Mouse (Mus musculus) layer of hippocampus, postnatal 14 days (tissue): Measurements from ENCODE around the gene Xbp1. TPM values are rescaled to one million over a fixed set of nuclear protein-coding genes. Genes with fewer than 3 reads are reported as not detected.
A peak's percentile ranks its signal among the peaks of the same experiment; 100 is the strongest.
"Not testable (repeated sequence)": the region's sequence is repeated elsewhere in the genome, so short reads cannot be mapped to it uniquely, and the experiment has no call there.

Experiments
- DNase-seq, 2 experiments: peaks; one replicate each; pipeline ENCODE4 v3.0.0; 2021 to 2022; ENCODE audit warnings: low spot score in 2 of 2, mixed read lengths in 1 of 2
- long read RNA-seq, 2 experiments: library from polyadenylated mRNA; stranded (forward); transcript quantifications; one replicate each; pipeline ENCODE4 v2.0.0; 2021
- total RNA-seq, 2 experiments: library from RNA; stranded (reverse); gene quantifications; 2 replicates each; pipeline ENCODE4 v1.2.3; 2021

The Xbp1 gene
- 10 to 100 TPM; 72.9 to 88.1 TPM for total RNA-seq
- long read RNA-seq, experiment 1, transcript Xbp1-201 (5 exons, 2,129 nt), result major isoform, 136 of 155 reads
- long read RNA-seq, experiment 1, partial matches to known transcripts, result 4 of 155 reads
- long read RNA-seq, experiment 1, other reads (novel, unspliced or antisense), result 9 of 155 reads
- long read RNA-seq, experiment 2, transcript Xbp1-201 (5 exons, 2,129 nt), result major isoform, 192 of 221 reads
- long read RNA-seq, experiment 2, partial matches to known transcripts, result 9 of 221 reads
- long read RNA-seq, experiment 2, other reads (novel, unspliced or antisense), result 16 of 221 reads

DNA sequence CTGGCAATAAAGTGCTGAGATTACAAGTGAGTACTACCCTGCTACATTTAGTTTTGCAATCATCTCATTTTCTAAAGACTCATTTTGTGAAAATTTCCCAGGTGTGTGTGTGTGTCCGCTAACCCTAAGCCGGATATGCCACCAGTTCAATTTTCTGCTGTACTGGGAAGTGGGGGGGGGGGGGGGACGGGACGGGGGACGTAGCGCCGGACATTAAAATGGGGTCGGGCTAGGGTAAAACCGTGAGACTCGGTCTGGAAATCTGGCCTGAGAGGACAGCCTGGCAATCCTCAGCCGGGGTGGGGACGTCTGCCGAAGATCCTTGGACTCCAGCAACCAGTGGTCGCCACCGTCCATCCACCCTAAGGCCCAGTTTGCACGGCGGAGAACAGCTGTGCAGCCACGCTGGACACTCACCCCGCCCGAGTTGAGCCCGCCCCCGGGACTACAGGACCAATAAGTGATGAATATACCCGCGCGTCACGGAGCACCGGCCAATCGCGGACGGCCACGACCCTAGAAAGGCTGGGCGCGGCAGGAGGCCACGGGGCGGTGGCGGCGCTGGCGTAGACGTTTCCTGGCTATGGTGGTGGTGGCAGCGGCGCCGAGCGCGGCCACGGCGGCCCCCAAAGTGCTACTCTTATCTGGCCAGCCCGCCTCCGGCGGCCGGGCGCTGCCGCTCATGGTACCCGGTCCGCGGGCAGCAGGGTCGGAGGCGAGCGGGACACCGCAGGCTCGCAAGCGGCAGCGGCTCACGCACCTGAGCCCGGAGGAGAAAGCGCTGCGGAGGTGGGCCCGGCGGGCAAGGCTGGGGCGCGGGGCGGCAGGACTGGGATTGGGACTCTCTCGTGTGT, at the start of gene Xbp1:
Gene Xbp1 (plus strand): TSS at position 248 of the 854 bp plus-strand sequence.
- DNase-seq, result peak; percentile 97

DNA sequence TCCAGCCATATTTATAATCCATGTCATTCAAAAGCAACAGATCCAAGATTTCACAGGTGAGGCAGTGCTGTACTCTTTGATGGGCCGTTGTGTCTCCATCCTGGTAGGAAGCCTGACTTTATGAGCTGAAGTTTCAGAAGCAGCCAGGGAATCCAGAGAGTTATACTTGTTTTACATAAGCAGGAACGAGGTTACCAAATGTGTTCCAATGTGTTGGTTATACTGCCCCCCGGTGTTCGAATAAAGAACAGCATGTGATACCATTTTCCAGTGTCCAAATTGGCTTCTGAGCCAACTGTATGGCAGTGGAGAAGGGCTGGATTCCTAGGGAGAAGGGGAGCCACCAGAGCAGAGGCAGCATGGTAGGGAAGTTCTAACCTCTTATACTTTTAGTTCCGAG, 46.3 kb upstream of the Xbp1 start:
- DNase-seq, result peak; percentile 61 to 79

DNA sequence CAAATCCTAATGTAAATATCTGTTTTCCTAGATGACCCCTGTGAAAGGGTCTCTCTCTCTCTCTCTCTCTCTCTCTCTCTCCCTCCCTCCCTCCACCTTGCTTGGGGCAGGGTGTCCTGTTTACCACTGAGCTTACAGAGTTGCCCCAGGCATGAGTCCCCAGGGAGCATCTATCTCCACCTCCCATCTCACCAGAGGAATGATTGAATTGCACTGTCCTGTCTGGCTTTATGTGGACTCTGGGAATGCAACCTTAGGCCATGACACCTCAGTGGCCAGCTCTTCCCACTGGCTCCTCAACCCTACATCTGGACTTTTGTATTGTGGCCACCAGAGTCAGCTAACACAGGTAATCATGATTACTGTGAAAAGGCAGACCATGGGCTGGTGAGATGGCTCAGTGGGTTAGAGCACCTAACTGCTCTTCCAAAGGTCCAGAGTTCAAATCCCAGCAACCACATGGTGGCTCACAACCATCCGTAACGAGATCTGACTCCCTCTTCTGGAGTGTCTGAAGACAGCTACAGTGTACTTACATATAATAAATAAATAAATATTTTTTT, 44.8 kb upstream of the Xbp1 start:
- DNase-seq, result not testable (repeated sequence)

DNA sequence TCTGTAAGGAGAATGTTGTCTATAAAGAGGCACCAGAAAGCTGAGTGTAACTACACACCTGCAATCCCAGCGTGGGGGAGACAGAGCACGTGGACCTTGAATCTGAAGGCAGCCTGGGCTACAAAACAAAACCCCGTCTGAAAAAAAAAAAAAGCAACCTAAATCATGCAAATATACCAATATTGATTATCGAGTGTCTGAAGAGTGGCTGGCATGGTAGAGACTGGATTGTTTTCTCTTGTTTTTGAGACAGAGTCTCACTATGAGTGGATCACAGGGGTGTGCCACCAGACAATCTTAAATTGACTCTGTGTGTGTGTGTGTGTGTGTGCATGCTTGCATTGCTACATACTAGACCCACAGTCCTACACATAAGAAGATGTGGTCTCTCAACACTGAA, 43.7 kb upstream of the Xbp1 start:
- DNase-seq, result no peak

DNA sequence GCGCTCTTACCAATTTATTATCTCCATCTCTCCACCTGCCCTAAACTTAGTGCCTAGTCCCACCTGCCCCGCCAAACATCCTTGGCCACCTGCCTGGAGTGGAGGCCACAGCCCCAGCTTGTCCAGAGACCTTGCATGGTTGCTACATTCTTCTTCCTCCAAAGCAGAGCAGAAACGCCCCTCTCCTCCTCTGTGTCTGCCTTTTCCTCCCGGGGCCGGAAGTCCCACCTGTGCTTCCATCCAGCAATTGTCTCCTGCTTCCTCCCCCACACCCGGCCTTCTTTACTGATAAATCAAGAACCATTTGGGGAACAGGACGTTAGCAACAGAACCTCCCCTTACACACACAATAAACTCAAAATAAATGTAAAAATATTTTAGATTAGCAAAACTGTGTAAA, 42.3 kb upstream of the Xbp1 start:
- DNase-seq, result no peak

DNA sequence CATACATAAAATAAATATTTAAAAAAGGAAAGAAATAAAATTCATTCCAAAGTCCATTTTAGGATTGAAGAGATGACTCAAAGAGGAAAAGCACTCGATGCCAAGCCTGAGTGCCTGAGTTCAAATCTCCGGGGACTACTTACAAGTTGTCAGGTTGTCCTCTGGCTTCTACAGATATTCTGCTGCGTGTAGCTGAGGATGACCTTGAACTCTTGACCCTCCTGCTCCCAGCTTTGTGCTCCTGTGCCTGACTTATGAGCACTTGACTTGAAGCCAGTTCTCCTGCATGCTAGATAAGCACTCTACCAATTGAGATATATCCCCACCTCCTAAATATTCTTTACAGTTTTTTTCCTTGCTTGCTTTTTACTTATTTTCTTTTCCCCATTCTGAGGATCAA, 41.6 kb upstream of the Xbp1 start:
- no peak for DNase-seq

DNA sequence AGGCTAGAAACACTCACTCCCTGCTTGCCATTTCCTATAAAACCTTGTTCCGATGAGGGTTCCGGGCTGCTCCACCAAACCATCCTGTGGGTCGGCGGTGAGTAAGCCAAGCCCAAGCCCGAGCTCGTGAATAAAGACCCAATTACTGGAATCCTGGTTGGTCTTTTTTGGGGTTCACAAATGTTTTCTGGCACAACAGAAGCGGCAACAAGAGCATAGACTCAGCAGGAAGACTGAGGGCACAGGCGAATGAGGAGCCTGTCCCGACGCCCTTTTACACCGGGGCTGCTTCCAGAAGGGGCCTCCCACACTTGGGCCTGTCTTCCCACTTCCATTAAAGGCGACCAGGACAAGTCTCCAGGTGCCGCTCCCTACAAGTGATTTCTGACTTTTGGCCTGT, 37.9 kb upstream of the Xbp1 start:
- DNase-seq, result no peak

DNA sequence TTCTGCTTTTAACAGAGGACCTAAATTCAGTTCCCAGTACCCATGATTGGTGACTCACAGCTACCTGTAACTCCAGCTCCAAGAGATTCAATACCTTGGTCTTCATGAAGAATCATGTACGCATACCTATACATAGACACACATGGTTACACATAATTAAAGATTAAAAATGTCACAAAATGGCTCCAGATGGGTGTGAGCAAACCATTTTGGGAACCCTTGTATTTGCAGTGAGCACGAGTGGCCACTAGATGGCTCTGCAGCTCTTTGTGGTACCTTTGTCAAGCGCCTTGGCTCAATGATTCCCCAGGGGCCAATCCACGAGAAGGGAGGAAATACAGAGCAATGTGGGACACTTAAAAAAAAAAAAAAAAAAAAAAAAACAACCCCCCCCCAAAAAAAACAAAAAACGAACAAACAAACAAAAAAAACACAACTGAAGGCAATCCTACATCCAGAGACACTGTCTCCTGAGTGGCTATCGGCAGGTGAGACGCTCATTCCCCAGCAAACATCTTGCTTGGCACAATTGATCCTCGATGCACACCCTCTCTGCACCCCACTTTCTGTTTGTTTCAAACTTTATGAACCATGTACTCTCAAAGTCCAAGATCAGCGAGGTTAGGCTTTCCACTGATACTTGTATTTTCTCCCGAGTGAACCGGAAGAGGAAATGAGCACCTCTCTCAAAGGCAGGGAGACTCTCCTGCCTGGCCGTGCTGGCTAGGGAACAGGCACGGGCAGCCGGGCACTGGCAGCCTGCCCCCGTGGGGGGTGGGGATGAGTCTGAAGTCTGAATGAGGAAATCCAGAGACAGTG, 35.1 kb upstream of the Xbp1 start:
- peak; percentile 82 to 91 for DNase-seq

DNA sequence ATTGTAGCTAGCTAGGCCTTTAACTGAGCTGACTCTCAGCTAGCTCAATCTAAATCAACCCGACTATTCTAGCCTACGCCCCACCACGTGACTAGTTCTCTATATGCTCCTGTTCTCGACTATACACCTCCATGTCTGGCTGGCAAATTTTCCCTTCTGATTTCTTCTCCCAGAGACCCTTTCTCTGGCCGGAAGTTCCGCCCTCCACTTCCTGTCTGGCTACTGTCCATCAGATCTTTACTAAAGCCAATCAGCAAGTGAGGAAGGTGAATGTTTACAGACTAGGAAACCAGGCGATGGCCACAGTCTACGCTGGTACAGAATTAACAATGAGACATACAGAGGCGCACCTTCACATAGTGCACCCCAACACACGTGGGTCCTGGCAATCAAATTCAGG, 31.0 kb upstream of the Xbp1 start:
- not testable (repeated sequence) for DNase-seq

DNA sequence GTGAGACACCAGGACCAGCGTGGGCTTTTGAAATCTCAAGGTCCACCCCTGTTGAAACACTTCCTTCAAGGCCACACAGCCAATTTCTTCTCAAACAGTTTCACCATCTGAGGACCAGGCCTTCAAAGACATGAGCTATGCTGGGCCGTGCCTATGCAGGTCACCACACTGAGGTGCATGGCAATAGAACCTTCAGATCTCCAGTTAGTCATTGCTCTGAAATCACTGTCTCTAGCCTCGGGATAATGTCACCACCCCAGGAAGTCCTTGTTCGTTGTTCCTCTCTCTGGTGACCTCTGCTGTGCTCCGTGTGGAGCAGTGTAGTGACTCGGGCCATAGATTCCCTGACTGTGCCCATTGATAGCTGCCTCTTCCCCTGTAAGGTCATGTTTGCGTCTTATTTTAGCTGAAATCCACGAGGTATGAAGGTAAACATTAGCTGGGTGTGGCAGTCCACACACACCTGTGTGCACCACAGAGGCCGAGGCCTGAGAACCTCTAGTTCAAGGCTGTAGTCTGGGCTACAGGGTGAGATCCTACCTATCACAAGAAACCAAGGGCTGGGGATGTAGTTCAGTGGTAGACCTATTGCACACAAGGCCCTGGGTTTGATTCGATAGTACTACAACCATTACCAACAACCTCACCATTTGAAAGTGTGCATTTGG, 29.3 kb upstream of the Xbp1 start:
- no peak for DNase-seq

DNA sequence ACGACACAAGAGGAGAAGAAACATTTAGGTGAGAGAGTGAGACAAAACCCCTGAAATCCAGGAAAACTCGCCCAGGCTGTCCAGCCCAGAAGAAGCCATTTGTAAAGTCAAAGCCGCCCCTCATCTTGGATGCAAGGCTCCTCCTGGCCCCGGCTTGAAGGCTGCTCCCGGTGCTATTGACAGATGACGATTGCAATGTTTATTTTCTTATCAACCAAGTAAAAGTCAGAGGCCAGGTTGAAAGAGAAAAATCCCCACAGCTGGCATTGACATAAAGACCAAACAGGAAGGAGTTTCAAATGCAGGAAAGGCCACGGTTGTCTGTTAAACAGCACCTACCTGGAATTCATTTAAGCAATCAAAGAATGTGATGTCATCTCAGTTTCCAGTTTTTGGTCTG, 28.5 kb upstream of the Xbp1 start:
- DNase-seq, result no peak

DNA sequence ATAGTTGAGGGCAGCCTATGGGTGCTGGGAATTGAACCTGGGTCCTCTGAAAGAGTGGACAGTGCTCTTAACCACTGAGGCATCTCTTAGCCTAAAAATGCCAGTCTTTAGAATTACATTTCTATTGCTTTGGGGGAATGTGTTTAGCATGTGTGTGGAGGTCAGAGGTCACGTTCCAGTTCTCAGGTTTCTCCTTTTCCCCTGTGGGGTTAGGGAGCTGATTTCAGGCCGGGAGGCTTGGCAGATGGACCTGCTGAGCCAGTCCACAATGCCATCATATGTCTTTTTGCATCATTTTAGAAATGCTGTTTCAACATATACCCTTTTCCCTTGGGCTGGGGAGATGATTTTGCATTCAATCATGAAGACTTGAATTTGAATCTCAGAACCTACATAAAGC, 26.6 kb upstream of the Xbp1 start:
- DNase-seq, result no peak

DNA sequence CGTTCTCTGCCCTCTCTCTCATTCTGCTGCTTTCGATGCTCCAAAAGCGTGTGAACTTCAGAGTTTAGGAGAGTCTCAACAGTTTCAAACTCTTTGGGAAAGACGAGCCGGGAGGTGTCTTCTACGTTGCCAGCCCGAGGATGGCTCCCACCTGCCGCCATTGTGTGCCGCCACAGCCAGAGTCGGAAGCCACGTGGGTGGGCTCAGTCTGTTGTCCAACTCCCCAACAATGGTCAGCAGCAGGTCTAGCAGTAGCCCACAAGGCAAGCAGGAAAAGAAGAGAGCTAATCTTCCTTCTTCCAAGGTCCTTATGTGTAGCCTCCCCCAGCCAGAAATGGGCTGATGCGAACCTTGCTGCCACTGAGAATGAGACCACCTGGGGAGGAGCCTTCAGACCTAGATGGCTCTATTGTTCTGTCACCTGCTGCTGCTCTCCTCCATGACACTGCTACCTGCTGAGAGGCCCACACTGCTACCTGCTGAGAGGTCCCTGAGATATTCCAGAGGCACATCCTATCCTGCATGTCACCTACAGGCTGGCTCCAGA, 25.1 kb upstream of the Xbp1 start:
- no peak for DNase-seq

DNA sequence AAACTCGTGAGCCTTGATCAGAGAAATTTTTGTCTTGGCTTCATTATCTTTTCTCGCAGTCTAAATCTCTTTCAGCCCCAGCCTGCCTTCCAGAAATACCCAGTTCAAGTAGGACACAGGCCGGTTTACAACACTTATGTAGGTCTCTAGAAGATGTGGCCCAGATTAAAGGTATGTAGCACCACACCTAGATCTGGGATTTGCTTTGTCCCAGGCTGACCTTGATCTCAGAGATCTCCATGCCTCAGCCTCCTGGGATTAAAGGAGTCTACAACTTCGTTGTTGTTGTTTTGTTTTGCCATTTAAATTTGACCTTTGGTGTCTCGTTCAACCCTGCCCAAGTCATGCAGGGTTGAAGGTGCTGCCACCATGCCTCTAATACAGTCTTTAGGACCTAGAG, 24.6 kb upstream of the Xbp1 start:
- no peak for DNase-seq

DNA sequence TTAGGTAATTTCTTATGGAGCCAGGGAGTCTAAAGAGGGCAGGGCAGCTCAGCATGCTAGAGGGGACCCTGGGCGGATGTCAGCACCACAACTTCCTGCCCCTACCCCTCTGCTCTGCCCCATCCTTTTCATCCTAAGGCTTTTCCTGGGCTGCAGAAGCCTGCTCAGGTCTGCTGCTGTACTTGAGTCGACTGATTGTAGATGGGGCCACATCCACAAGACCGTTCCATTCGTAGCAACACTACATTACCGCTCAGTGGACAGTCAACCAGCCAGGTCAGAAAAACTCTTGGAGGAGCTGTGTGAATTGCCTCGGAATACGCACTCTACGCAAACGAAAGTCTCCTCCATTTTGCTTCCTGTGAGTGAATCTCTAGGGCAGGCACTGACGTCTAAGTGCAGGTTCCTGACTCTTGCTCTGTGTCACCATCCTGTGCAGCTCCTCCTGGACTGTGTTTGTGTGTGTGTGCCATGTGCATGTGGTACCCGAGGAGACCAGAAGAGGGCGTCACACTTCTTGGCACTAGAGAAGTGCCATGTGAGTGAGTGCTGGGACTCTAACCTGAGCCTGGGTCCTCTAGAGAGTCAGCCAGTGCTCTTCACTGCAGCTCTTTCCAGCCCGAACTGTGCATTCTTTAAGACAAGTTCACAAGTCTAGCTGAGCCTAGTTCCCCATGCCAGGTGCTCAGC, 23.8 kb upstream of the Xbp1 start:
- DNase-seq, result no peak

DNA sequence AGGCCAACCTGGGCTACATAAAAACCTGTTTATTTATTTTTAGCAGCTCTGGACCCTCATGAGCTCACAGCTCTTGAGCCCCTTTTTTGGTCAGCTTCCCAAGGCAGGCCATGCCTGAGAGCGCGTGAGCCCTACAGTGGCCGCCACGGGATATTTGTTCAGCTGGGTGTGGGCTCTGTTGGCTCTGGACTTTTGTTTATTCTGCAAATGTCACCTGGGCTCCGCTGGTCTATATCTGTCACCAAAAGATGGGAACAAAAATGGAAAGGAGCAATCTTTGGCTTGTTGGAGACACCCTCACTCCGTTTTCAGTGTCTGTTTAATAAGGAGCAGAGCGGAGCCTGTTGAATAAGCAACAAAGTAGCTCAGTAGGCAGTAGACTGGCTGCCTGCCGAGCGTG, 22.0 kb upstream of the Xbp1 start:
- no peak for DNase-seq

DNA sequence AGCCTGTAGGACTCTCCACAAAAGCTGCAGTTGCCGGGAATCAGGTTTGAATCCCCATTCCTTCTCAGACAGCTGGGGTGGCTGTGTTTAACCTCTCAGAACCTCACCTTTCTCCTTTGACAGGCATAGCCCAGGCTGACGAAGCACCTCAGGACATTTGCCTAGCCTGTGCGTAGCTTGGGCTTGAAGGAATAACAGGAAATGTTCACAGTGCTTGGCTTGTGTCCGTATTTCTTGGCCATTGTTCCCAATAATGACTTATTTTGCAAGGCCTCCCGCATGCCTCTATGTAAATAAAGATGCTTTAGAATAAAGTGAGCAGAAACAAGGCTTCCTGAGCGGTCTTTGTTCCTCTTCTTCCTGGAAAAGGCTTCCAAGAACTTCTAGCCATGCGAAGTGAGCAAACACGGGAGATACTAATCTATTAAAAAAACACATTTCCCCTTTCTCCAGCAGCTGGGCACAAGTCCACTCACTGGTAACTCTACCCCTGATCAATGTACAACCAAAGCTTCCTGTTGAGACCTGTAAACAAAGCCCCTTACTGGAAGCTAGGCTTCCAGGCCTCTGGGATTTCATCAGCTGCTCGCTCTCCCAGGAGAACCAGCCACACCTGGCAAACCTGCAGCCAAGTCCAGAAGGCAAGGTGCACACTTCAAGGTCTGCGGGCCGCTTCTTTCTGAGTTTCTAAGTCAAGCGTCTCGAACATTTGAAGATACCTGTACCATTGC, 21.4 kb upstream of the Xbp1 start:
- no peak for DNase-seq

DNA sequence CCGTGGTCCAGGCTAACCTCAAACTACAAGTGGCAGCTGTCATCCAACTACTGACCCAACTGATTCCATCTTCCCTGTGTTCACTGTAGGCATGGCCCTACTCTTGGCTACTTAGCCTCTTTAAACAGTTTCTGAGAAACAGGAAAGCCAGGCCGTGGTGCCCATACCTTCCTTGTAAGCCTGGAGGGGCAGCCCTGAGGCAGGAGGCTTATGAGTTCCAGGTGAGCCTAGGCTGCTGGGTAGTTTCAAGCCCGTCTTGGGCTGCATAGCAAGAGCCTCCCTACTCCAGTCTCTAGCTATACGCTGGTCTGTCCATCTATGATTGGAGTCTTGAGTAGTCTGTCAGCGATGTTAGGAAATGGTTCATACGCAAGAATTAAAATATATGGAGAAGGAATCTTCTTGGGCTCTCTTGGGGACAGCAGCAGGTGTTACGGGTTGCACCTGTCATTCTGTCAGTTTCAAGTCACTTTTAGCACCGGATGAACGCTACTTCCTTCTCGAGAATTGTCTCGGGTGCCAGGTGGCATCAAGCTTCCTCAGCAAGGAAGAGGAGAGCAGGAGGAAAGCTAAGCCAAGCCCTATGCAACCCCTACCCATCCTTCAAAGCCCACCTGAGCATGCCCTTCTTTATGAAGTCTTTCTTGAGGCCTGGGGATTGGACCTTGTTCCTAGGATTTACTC, 20.4 kb upstream of the Xbp1 start:
- DNase-seq, result no peak
